Mouse (Mus musculus) G1E-ER4 (cell line): ENCODE data around the gene Lmod2. TPM values are rescaled to one million over a fixed set of nuclear protein-coding genes. Genes with fewer than 3 reads are reported as not detected.

Experiments used
- GATA1 ChIP-seq: IDR thresholded peaks from one replicate; pipeline ENCODE4 v1.8.0; 2012; ENCODE audit warnings: low read length, inconsistent platforms
- polyA plus RNA-seq: library from polyadenylated mRNA; stranded (reverse); fragments of >175 nt; gene quantifications from 2 replicates; pipeline ENCODE4 v1.2.3, GENCODE M21; 2012

Gene Lmod2
- polyA plus RNA-seq: not detected in 2 replicates

DNA sequence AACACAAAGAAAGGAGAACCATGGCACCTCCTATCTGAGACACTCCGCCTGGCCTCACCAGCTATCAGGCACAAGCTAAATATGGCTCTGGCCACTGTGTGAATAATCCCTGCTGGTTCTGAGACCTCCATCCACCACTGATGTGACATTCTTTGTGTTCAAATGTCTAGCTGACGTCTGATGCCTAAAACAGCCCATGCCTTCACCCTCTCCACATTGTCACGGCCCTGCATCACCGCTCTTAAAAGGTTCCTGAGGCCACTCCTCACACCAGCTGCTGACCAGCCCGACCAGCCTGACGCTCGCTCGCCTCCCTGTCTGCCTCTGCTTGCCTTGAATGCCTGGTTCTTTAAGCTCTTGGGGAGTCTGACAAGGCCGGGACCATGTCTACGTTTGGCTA, at the start of gene Lmod2:
TSS of gene Lmod2 (plus strand) at position 263 of the 400 bp plus-strand sequence.
- TF ChIP-seq GATA1: no peak

DNA sequence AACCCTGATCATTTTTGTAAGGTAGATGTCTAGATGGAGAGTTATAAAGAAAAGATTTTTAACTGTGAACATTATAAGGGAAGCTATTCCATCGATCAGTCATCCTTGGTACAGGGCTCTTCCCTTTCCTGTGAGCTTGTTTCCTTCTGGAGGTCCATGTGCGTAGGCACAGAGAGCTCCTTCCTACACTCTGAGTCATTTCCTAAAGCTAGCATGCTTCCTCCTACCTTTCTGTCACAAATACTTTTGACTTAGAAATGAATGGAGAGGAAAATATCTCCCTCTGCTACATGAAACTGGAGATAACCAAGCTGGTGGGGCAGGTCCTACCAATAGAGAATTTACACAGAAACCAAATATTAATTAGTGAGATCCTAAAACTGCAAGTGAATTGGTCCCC, 47.8 kb upstream of the Lmod2 start:
- no peak for TF ChIP-seq GATA1

- no peak for TF ChIP-seq GATA1
Observed at GRCm38 (mm10) chr6:24552046-24552445, 45.5 kb upstream of the Lmod2 start.

GRCm38 (mm10) chr6:24554427-24555086, 43.0 kb upstream of the Lmod2 start:
- no peak for TF ChIP-seq GATA1

DNA sequence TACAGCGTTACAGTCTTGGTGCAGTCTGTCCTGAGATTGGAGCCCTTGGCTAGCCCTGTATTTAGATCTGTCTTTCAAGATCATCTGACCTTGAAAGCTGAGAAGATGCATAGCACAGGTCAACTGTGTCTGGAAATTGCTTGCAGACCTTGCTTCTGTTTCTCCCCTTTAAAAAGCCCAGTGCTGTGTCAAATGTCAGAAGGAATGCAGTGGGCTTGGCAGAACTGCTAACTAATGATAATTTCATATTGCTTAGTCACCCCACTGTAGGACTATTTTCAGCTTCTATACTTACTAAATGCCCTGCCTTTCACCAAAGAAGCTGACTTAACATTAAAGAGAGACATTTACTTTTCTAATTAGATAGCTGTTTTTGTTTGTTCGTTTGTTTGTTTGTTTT, 42.1 kb upstream of the Lmod2 start:
- TF ChIP-seq GATA1: no peak

DNA sequence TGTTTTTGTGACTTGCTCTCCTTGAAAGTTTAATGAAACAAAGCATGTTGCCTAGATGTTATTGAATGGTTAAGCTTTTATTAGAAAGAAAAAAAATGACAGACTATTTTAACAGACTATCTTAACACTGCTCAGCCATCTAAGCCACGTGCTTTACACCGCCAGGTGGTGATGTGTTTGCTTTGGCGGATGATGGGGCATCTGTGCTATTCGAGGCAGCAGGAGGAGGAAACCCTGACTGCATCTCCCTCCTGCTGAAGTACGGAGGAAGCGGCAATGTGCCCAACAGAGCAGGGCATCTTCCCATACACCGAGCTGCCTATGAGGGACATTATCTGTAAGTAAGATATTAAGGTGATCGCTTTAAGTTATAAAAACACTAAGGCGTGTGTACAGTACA, 33.5 kb upstream of the Lmod2 start:
- TF ChIP-seq GATA1: no peak

DNA sequence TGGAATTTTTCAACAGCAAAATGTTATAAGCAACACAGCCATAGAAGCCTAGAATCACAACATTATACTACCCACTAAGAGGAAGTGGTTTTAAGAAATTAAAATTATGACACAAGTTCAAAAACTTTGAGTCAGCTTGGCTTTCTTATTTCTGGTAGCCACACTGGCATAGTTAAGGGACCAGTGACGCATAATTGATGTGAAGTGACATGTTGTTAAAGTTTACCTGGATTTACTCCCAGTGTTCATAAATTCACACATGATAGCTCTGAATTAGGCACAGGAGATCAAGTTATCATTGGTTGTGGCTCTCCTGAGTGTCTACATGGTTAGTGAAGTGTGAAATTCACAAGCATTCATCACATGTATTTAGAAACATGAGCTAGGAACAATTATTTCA, 32.7 kb upstream of the Lmod2 start:
- TF ChIP-seq GATA1: no peak

DNA sequence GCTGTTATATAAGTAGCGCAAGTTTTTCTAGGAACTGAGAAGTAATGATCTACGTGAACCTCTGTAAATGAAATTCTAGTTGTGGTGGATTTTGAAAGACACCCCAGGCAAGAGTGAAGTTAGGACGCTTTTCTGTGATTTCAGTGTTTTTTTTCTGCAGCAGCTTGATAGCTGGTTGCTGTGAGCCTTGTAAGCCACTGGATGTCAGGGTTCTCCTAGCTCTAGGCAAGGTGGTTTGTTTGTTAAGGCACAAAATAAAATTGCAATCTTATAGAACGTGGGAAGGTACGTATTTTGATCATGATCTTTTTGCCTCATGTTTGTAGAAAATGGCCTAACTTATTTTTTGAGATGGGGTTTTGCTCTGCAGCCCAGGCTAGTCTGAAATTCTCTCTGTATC, 28.6 kb upstream of the Lmod2 start:
- no peak for TF ChIP-seq GATA1

DNA sequence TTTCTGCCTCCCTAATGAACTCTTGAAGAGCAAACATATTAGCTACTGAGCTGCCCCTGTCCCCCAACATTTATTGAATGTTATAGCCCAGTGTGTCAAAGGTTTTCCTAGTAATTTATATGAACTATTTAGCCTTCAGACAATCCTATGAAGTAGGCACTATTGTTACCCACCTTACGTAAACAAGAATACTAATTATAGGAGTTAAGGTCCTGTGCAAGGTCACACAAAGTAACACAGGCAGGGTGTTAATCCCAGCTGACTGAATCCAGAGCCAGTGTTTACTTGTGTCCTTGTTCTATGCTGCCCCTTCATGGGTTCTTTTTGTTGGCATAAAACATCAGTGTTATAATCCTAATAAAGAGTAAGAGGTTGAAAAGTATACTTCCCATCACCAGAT, 27.9 kb upstream of the Lmod2 start:
- no peak for TF ChIP-seq GATA1

DNA sequence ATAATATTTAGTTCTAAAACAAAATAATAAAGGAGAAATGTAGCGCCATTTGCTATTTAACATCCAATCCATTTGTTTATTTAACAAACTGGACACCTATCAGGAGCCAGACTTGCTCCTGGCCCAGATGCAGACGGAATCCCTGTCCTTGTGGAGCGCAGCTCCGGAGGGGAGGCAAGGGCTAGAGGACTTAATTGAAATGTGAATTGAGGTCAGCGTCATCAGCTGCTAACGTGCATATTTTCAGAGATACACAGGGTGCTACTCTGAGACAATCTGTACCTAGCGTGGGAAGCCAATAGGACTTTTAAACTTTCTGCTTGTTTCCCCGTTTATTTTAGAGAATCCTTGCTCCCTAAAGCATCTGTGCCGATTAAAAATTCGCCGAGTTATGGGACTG, 27.3 kb upstream of the Lmod2 start:
- TF ChIP-seq GATA1: no peak

DNA sequence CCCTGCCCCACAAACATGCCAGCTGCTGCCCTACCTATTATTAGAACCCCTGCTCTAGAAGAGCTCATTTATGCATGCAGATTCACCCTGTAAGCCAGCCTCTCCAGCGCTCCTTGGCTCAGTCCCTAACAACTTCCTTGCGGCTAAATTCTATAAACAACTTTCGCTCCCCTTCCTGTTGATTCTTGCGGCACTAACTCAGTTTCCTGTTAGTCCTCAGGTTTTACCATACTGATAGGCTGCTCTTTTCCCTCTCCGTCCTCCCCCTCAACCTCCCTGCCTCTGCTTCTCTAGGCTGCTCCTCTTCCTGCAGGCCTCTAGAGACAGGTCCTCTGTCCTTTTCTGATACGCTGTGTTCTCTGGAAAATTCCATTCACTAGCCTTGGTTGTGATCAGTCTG, 26.4 kb upstream of the Lmod2 start:
- TF ChIP-seq GATA1: no peak

DNA sequence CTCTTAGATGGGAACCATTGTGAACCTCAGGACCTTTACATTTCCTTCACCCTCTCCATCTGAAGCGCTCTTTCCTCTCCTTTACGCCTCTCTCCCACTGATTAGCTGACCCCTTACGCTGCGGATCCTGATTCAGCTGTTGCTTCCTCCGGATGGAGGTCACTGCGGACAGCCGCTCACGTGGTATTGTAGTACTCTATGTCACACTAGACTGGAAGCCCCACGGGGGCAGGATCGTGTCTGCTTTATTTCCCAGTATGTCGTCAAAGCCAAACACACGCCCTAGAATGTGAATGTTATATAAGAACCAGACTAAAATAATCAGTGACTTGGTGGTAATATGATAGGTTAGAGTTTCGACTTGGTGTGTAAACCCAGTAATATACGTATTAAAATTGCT, 25.1 kb upstream of the Lmod2 start:
- TF ChIP-seq GATA1: no peak

DNA sequence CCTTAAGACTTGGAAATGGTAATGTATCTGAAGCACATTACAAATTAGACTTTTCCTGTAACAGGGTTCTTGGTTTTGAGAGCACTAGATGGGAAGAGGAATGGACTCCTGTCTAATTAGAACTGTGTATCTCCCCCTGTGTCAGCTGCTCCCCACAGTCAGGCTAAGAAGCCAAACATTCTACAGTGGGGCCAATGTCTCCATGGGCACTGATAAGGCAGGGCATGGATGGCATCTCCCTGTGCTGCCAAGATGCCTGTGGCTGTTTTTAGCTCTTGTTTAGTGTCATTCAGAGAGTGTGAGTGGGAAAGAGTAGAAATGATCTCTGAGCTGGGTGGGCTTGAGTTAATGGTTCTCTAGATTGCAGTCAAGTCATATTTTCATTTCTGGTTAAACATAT, 24.2 kb upstream of the Lmod2 start:
- TF ChIP-seq GATA1: no peak

GRCm38 (mm10) chr6:24583456-24583855, 14.1 kb upstream of the Lmod2 start:
- no peak for TF ChIP-seq GATA1

DNA sequence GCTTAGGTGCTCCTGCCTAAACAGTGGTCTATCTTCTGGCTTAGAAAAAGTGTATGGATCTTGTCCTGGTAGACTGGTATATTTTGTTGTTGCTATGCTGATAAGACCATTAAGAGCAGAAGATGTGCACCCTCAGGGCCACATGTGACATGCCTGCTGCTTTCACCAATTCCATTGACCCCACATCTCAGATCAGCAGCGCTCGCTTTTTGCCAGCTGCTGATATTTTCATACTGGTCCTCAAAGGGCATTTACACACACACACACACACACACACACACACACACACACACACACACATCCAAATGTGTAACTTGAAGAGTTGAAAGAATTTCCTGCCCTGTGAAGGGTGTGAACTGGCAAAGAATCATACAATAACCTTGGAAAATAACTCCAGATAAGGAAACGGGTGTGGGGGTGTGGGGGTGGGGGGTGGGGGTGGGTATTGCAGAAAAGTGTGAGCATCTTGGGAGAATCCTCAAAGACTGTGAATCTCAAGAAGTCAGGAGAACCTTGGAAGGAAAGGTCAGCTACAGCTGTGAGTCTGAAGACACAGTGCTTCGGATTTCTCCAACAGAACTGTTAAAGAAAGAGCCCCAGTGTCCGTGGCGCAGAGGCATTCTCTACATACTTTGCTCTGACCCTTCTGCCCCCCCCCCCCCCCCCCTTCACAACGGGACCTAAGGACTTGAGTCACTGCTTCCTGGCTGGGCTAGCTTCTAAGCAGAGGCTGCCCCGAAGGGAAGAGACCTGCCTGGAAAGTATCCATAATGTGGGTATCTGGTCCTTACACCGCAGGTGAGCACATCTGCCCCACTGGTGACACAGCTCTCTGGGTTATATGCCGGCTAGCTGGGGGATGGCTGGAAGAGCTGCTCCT, 11.9 kb upstream of the Lmod2 start:
- TF ChIP-seq GATA1: no peak

DNA sequence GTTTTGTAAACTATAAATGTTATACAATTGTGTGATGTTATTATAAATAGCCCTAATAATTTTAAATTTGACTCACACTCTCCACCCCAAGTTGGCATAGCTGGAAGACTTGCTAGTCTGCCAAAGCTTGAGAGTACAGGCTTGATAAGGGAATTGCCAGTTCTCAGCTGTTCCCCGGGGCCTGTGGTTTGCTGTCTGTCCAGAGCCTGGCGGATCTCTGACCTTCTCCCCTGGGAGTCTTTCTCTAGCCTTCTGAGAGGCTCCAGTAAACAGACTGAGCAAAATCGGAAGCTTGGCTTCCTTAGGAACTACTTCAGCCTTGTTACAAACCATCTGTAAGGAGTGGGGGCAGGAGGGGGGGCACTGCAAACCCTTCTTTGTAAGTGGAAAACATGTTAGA, 10.7 kb upstream of the Lmod2 start:
- no peak for TF ChIP-seq GATA1

GRCm38 (mm10) chr6:24590282-24590681, 7.3 kb upstream of the Lmod2 start:
- no peak for TF ChIP-seq GATA1
